Mouse (Mus musculus) bone marrow macrophage, adult 2 months (primary cell): ENCODE results near the gene Cltb. TPM values are rescaled to one million over a fixed set of nuclear protein-coding genes. Genes with fewer than 3 reads are reported as not detected.
A peak's percentile ranks its signal among the peaks of the same experiment; 100 is the strongest.

Experiments
- H3K27ac ChIP-seq: 2 replicates; pipeline ENCODE4 v1.5.1; 2012; ENCODE audit warnings: low read depth, low read length; ENCODE audit not compliant: insufficient read depth
- H3K4me1 ChIP-seq: 2 replicates; pipeline ENCODE4 v1.6.1; 2012; ENCODE audit warnings: low read length; ENCODE audit not compliant: control insufficient read depth, insufficient read depth
- H3K4me3 ChIP-seq: 2 replicates; pipeline ENCODE4 v1.5.1; 2012; ENCODE audit warnings: mild to moderate bottlenecking, low read length, moderate library complexity; ENCODE audit not compliant: insufficient read depth
- CTCF ChIP-seq: IDR thresholded peaks from 2 replicates; pipeline ENCODE4 v1.5.1; 2012; ENCODE audit warnings: low read depth, mild to moderate bottlenecking, low read length, moderate library complexity
- POLR2A ChIP-seq: IDR thresholded peaks from 2 replicates; pipeline ENCODE4 v1.6.1; 2012; ENCODE audit warnings: mild to moderate bottlenecking, low read depth, low read length, borderline replicate concordance
- polyA plus RNA-seq: library from polyadenylated mRNA; stranded (reverse); fragments of >200 nt; gene quantifications from 2 replicates; pipeline ENCODE4 v1.2.4, GENCODE M21; 2012; ENCODE audit not compliant: missing spikeins, insufficient read depth, insufficient read length

The Cltb gene
- polyA plus RNA-seq, 1 experiment = 35.5 TPM

DNA sequence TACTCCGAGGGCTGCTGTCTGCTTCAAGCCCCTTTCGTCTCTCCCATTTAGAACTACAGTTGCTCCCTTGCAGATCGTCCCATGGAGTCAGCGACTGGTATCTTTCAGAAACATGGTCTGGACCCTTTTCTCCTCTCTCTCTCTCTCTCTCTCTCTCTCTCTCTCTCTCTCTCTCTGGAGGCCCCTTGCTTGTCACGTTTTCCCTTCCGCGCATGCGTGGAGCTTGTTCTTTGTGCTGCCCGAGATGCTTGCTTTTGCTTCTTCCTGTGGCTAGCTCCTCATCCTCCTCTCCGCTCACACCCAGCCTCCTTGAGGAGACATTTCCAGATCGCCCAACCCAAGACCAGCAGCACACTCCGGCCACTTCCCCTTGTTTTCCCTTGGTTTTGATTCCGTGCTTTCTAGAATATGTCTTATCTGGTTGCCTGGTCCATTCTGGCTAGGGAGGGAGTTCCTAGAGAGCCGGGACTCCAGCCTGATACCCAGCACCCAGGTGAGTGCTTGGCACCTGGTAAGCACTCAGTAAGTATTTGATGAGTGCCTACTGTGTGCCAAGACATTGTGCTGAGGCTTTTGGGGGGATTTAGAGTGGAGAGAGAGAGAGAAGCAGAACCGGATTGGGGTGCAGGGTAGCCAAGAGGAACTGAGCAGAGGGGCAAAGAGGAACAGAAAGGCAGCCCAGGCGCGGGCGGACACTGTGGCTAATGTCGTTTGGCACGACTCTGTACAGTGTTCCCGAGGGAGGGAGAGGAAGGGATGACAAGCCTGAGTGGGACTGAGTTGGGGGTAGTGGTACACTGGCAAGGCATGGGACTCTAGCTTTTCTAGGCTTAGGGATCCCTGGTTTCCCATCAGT lies 33.3 kb downstream of the Cltb start:
- TF ChIP-seq CTCF (no peak; the same call in 1 of the 2 replicates), POLR2A (no peak)
- Histone ChIP-seq H3K27ac (peak overlapping the region; percentile 94), H3K4me3 (peak overlapping the region; percentile 50), H3K4me1 (peaks cover 38% of the 10 kb centered on the region)

- Histone ChIP-seq H3K4me1 (peaks cover 36% of the 10 kb centered on the region), H3K27ac (no peak overlapping the region), H3K4me3 (peak overlapping the region; percentile 73)
- TF ChIP-seq POLR2A (no peak), CTCF (no peak)
Observed at GRCm38 (mm10) chr13:54575489-54575888, 35.7 kb downstream of the Cltb start.

GRCm38 (mm10) chr13:54574854-54575481 lies 36.2 kb downstream of the Cltb start, which contains the start of gene Arl10:
Arl10 (plus strand) TSS chr13:54575015.
- TF ChIP-seq CTCF (no peak), POLR2A (no peak)
- peak within 1 kb of the TSS; percentile 73 for H3K4me3 ChIP-seq
- peaks cover 32% of the 10 kb centered on the region for H3K4me1 ChIP-seq
- no peak within 1 kb of the TSS for H3K27ac ChIP-seq

GRCm38 (mm10) chr13:54572621-54573020 lies 38.5 kb downstream of the Cltb start:
- TF ChIP-seq CTCF (no peak), POLR2A (no peak)
- Histone ChIP-seq H3K27ac (no peak overlapping the region), H3K4me1 (peaks cover 24% of the 10 kb centered on the region)

DNA sequence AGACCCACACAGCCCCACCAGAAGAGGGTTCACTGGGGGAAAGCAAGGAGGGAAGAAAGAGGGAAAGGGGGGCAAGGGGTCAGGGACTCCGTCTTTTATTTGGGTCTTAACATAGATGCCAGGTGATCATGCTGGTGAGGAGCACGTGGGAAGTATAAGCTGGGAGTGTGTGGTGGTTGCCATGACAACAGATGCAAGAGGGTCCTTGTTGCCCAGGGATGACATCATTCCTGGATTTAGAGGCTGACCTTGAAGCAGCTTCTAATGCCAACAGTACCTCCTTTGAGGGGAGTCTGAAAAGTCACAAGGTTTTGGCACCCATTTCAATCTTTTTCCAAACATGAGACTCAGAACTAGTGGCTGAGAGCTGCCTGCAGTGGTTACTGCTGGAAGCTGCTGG lies 39.5 kb downstream of the Cltb start:
- Histone ChIP-seq H3K27ac (no peak overlapping the region), H3K4me1 (peaks cover 18% of the 10 kb centered on the region), H3K4me3 (no peak overlapping the region)
- TF ChIP-seq POLR2A (no peak), CTCF (no peak)

More at GRCm38 (mm10) chr13:54572621-54573020, 38.5 kb downstream of the Cltb start:
- no peak overlapping the region for H3K4me3 ChIP-seq

DNA sequence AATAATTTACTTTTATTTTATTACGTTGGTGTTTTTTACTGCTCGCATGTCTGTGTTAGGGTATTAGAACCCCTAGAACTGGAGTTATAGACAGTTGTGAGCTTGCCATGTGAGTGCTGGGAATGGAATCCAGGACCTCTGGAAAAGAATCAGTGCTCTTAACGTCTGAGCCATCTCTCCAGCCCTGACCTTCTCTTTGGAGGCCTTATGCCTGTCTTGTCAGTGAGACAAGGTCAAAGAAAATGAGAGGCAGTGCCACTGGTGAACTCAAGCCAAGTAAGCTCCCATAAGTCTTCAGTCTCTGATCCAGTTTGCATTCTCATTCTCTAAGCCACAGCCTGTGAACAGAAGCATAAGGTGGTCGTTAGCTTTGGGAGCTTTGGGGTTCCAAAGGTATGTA lies 40.4 kb downstream of the Cltb start:
- H3K27ac ChIP-seq = no peak overlapping the region
- peaks cover 14% of the 10 kb centered on the region for H3K4me1 ChIP-seq
- no peak overlapping the region for H3K4me3 ChIP-seq
- TF ChIP-seq POLR2A (no peak), CTCF (no peak)

- Histone ChIP-seq H3K4me1 (peaks cover 8% of the 10 kb centered on the region), H3K4me3 (no peak overlapping the region), H3K27ac (no peak overlapping the region)
- TF ChIP-seq POLR2A (no peak), CTCF (no peak)
Observed at GRCm38 (mm10) chr13:54569282-54569681, 41.9 kb downstream of the Cltb start.

GRCm38 (mm10) chr13:54568380-54568779 lies 42.8 kb downstream of the Cltb start:
- peaks cover 10% of the 10 kb centered on the region; the same call in 1 of the 2 replicates for H3K4me1 ChIP-seq
- TF ChIP-seq CTCF (no peak), POLR2A (no peak)
- no peak overlapping the region for H3K4me3 ChIP-seq

GRCm38 (mm10) chr13:54565594-54566345 lies 45.4 kb downstream of the Cltb start:
- Histone ChIP-seq H3K4me3 (peak overlapping the region; percentile 78), H3K4me1 (peaks cover 10% of the 10 kb centered on the region; the same call in 1 of the 2 replicates), H3K27ac (no peak overlapping the region)
- TF ChIP-seq POLR2A (no peak), CTCF (peak; percentile 63; the same call in 1 of the 2 replicates)

More at GRCm38 (mm10) chr13:54568380-54568779, 42.8 kb downstream of the Cltb start:
- H3K27ac ChIP-seq = no peak overlapping the region
